Mouse (Mus musculus) naive thymus-derived CD4-positive, alpha-beta T cell, adult 2 months (primary cell): Measurements from ENCODE around the gene Rimbp3.

Experiments used
- DNase-seq: peaks from one replicate; pipeline ENCODE4 v3.0.0-alpha.2; 2011; ENCODE audit warnings: low read depth

Rimbp3 gene

DNA sequence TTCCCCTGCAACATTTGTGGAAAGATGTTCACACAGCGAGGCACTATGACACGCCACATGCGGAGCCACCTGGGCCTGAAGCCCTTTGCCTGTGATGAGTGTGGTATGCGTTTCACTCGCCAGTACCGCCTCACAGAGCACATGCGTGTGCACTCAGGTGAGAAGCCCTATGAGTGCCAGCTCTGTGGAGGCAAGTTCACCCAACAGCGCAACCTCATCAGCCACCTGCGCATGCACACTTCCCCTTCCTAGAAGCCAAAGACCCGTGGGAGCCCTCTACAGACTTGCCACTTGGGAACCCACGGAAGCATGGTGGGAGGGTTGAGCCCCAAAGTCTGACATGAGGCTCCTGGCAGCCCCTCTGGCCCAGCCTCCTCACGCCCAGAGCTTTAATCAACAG lies 50.5 kb downstream of the Rimbp3 start:
- no peak for DNase-seq

DNA sequence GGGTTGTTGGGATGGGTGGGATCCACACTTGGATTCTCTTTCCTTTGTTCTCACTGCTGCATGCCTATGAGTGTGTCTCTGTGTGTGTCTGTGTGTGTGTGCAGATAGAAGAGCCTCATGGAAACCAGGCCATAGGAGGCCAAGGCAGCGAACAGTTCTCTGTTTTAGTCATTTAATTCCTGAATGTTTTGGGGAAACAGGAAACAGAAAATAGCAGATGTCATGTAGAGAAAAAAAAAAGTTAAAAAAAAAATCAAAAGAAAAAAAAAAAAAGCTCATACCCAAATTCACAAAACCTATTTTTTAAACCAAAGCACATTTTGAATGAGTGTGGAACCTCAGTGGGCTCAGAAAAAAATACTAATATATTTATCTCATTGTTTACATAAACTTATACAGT lies 52.9 kb downstream of the Rimbp3 start:
- no peak for DNase-seq
